Mouse (Mus musculus): Measurements from ENCODE around the gene Kcnd1. TPM values are rescaled to one million over a fixed set of nuclear protein-coding genes. Genes with fewer than 3 reads are reported as not detected.

The Kcnd1 gene
- polyA plus RNA-seq, 1 experiment from 2014 or later = 1.3 TPM

DNA sequence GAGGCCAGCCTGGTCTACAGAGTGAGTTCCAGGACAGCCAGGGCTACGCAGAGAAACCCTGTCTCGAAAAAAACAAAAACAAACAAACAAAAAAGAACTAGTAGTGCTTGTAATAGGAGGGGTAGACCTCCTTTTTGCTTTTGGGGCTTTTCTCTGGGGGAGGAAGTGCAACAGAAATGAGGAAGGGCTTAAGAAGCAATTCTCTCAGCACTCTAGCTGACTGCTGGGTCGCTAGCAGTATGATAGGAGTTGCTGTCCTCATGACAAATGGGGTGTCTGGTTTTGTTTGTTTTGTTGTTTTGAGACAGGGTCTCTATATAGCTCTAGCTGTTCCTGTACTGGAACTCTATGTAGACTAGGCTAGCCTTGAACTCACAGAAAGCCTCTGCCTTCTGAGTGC lies 42.5 kb downstream of the Kcnd1 start:
- ATAC-seq (ENCODE audit: insufficient number of reproducible peaks, low FRiP score, low TSS enrichment, low read depth) = no peak
- Histone ChIP-seq H3K36me3 (peaks cover 11% of the 10 kb centered on the region; the same call in 1 of the 2 replicates), H3K9ac (no peak overlapping the region), H3K4me1 (no peaks in the 10 kb centered on the region), H3K27ac (no peak overlapping the region), H3K27me3 (no peaks in the 10 kb centered on the region), H3K4me2 (no peak overlapping the region), H3K9me3 (no peaks in the 10 kb centered on the region), H3K4me3 (no peak overlapping the region)
- WGBS = 66% methylated on average over 3 of the region's 3 CpGs

DNA sequence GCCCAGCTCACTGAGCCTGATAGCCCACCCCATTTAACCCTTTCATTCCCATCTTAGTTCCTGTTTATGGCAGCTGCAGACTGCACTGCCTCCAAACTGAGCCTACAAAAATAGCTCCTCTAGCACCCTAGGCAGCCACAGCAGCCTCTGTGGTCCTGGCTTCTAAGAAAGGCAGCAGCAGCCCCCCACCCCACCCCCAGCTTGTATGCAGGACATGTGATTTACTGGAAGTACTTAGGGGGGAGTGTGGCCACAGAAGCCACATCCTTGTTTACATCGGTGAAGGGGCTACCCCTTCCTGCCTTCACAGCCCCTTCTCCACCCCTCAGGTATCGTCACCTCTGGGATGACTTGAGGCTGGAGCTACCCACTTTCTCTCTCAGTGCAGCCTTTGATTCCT lies 43.3 kb downstream of the Kcnd1 start:
- ATAC-seq (ENCODE audit: insufficient number of reproducible peaks, low FRiP score, low TSS enrichment, low read depth) = no peak
- Histone ChIP-seq H3K9me3 (no peaks in the 10 kb centered on the region), H3K36me3 (peaks cover 11% of the 10 kb centered on the region; the same call in 1 of the 2 replicates), H3K4me3 (no peak overlapping the region), H3K27me3 (no peaks in the 10 kb centered on the region), H3K9ac (no peak overlapping the region), H3K4me2 (no peak overlapping the region), H3K4me1 (no peaks in the 10 kb centered on the region), H3K27ac (no peak overlapping the region)
- 68% methylated on average over 2 of the region's 2 CpGs for WGBS

DNA sequence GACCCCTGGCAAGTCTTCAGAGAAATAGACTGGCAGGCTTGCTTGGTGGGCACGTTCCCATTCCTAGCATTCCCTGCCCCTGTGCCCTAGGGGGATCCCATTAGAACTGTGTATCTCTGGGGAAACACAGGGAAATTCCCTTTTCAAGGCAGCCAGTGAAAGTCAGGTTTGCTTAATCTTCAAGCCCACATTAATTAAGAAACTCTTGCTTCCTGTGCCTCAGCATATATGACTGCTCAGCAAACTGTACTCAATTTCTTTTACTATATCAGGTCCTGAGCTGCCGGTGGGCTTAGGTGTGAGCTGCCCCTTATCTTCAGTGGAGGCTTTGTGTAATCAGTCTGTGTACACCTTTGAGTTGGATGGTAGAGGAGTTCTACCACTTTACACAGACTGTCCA lies 43.7 kb downstream of the Kcnd1 start:
- H3K27ac ChIP-seq = no peak overlapping the region

DNA sequence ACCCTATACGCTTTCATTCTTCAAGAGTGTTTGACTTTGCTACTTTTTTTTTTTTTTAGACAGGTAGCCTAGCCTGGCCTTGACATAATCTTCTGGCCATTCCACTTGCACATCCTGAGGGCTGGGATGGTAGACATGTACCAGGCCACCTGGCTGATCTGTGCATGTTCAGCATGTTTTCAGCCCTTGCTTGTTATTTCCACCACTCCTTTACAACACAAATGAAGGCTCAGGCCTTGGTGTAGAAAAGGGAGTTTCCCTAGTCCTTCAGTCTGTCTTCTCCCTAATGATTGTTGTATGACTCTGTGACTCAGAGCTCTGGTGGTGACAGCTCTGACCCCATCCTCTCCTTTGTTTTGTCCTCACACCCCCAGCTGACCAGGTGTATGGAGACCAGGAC lies 45.1 kb downstream of the Kcnd1 start:
- H3K4me2 ChIP-seq = no peak overlapping the region
- ATAC-seq (ENCODE audit: insufficient number of reproducible peaks, low FRiP score, low TSS enrichment, low read depth) = no peak
- WGBS = 88% methylated on average over 1 of the region's 1 CpGs

More for the DNA sequence above, 43.7 kb downstream of the Kcnd1 start:
- H3K4me3 ChIP-seq = no peak overlapping the region
- no peak for ATAC-seq (ENCODE audit: insufficient number of reproducible peaks, low FRiP score, low TSS enrichment, low read depth)
- H3K9me3 ChIP-seq = no peaks in the 10 kb centered on the region
- no peak overlapping the region for H3K9ac ChIP-seq
- H3K36me3 ChIP-seq = peaks cover 11% of the 10 kb centered on the region; the same call in 1 of the 2 replicates
- H3K4me1 ChIP-seq = no peaks in the 10 kb centered on the region
- H3K27me3 ChIP-seq = no peaks in the 10 kb centered on the region
- 68% methylated on average over 2 of the region's 2 CpGs for WGBS
- H3K4me2 ChIP-seq = no peak overlapping the region

DNA sequence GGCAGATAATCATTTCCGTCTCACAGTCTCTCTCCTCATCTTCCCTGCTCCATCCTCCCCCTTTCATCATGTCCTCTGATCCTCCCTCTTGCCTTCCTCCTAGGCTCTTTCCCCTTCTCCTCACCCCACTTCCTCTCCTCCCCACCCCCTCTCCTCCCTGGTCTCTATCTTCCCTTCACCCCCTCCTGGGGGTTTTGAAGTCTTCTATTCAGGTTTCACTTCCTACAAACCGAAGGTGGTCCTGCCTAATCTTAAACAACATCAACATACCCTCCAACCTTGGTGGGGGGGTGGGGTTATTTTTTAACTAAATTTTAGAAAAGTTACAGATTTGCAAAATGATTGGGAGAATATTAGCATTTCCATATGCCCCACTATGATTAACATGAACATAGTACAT lies 46.4 kb downstream of the Kcnd1 start:
- H3K4me2 ChIP-seq = no peak overlapping the region
- ATAC-seq (ENCODE audit: insufficient number of reproducible peaks, low FRiP score, low TSS enrichment, low read depth) = no peak
- H3K4me1 ChIP-seq = no peaks in the 10 kb centered on the region
- peaks cover 19% of the 10 kb centered on the region; the same call in 1 of the 2 replicates for H3K36me3 ChIP-seq
- no peak overlapping the region for H3K4me3 ChIP-seq
- H3K9me3 ChIP-seq = no peaks in the 10 kb centered on the region
- 63% methylated on average over 2 of the region's 2 CpGs for WGBS
- no peak overlapping the region for H3K9ac ChIP-seq
- no peak overlapping the region for H3K27ac ChIP-seq
- no peaks in the 10 kb centered on the region for H3K27me3 ChIP-seq

More for the DNA sequence above, 45.1 kb downstream of the Kcnd1 start:
- Histone ChIP-seq H3K27ac (no peak overlapping the region), H3K4me1 (no peaks in the 10 kb centered on the region), H3K9ac (no peak overlapping the region), H3K9me3 (no peaks in the 10 kb centered on the region), H3K4me3 (no peak overlapping the region), H3K27me3 (no peaks in the 10 kb centered on the region), H3K36me3 (peaks cover 14% of the 10 kb centered on the region; the same call in 1 of the 2 replicates)

DNA sequence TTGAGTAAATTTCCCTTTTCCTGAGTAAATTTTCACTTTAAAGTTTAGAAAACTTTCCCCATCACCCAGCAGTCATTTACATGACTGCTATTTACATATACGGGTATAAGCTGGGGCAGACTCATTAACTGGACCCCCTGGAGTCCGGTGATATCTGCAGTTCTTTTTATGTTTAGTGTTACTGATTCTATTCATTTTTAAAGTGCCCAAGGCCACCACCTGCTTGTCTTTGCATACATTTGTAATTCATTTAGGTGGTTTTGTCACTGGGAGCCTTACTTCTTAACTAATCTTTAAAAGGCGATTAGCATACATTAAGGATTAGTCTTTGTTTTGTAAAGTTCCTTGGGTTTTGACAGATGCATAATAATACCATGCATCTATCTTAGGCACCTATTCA lies 47.7 kb downstream of the Kcnd1 start:
- Histone ChIP-seq H3K27ac (no peak overlapping the region), H3K9me3 (no peaks in the 10 kb centered on the region), H3K9ac (no peak overlapping the region), H3K36me3 (peaks cover 23% of the 10 kb centered on the region; the same call in 1 of the 2 replicates), H3K4me1 (no peaks in the 10 kb centered on the region), H3K4me2 (no peak overlapping the region), H3K4me3 (no peak overlapping the region), H3K27me3 (no peaks in the 10 kb centered on the region)
- no peak for ATAC-seq (ENCODE audit: insufficient number of reproducible peaks, low FRiP score, low TSS enrichment, low read depth)
- 45% methylated on average over 3 of the region's 3 CpGs for WGBS

DNA sequence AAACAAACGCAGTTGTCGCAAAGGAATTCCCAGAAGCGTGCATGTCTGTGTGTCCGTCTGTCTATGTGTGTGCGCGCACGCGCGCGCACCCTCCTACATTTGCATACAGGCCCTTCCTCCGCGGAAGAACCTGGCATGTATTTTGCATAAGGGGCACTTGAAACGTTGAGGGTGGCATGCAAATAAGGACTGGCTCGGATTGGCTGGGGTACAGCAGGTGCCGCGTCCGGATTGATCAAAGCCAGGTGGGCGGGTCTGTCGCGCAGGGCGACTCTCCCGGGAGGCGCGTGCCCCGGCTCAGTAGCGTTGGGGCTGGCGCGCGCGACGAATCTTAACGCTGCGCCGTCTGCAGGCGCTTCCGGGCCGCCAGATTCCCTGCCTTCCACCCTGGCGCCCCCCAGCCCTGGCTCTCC lies 55.9 kb downstream of the Kcnd1 start, which contains the start of gene Pim2:
TSS of gene Pim2 (plus strand) at position 256 of the 413 bp plus-strand sequence.
- no peaks in the 10 kb centered on the region for H3K27me3 ChIP-seq
- peak within 1 kb of the TSS; percentile 44 for H3K4me3 ChIP-seq
- no peaks in the 10 kb centered on the region for H3K9me3 ChIP-seq
- H3K4me2 ChIP-seq = peak within 1 kb of the TSS; percentile 80
- 23% methylated on average over 38 of the region's 38 CpGs for whole genome bisulfite sequencing
- H3K4me1 ChIP-seq = peaks cover 11% of the 10 kb centered on the region; the same call in 1 of the 2 replicates
- 0 out of 2 replicates have a peak within 1 kb of the TSS, but pooled peaks have one; percentile 31 for H3K9ac ChIP-seq
- peaks cover 7% of the 10 kb centered on the region; the same call in 1 of the 2 replicates for H3K36me3 ChIP-seq
- H3K27ac ChIP-seq = no peak within 1 kb of the TSS
- peak; percentile 71 for ATAC-seq (ENCODE audit: insufficient number of reproducible peaks, low FRiP score, low TSS enrichment, low read depth)

DNA sequence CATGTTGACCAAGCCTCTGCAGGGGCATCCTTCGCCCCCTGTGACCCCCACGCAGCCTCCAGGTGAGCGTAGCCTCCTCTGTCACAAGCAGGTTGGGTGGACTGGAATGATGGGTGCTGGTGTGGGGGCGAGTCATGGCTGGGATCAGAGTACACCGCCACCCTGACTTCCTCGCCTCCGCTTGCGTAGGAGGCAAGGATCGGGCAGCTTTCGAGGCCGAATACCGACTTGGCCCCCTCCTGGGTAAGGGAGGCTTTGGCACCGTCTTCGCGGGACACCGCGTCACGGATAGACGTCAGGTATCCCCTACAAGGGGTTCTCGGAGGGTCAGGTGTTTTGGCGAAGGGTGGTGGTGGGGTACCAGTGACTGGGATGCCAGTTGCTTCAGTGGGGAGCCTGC lies 56.4 kb downstream of the Kcnd1 start:
- Histone ChIP-seq H3K4me2 (peak overlapping the region; percentile 80), H3K4me3 (peak overlapping the region; percentile 44), H3K36me3 (0 out of 2 replicates have a peak, but pooled peaks cover 6% of the 10 kb centered on the region), H3K9ac (0 out of 2 replicates have a peak overlapping the region, but pooled peaks have one; percentile 31), H3K27ac (no peak overlapping the region), H3K9me3 (no peaks in the 10 kb centered on the region), H3K4me1 (peaks cover 11% of the 10 kb centered on the region; the same call in 1 of the 2 replicates), H3K27me3 (no peaks in the 10 kb centered on the region)
- 22% methylated on average over 21 of the region's 21 CpGs for WGBS
- no peak for ATAC-seq (ENCODE audit: insufficient number of reproducible peaks, low FRiP score, low TSS enrichment, low read depth)

DNA sequence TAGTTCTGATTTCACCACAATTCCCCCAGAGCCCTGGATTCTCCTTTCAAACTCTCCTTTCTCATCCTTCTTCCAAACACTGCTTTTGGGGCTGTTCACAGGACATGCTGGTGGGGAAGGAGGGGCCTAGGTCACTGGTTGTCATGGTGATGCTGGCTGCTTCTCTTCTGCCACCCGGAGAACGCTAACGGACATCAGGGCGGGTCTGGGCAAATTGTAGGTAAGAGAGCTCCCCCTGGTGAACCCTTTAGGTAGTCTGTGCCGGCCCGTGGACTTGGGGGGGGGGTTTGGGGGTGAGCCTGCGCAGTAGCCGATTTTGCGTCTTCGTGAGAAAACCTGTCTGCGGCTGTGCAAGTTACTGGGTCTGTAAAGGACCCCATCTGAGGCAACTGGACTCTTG lies 57.7 kb downstream of the Kcnd1 start:
- H3K4me3 ChIP-seq = no peak overlapping the region
- H3K27me3 ChIP-seq = no peaks in the 10 kb centered on the region
- no peak for ATAC-seq (ENCODE audit: insufficient number of reproducible peaks, low FRiP score, low TSS enrichment, low read depth)
- H3K4me1 ChIP-seq = peaks cover 11% of the 10 kb centered on the region; the same call in 1 of the 2 replicates
- H3K27ac ChIP-seq = no peak overlapping the region
- 0 out of 2 replicates have a peak, but pooled peaks cover 2% of the 10 kb centered on the region for H3K36me3 ChIP-seq
- peak overlapping the region; percentile 31 for H3K4me2 ChIP-seq
- H3K9ac ChIP-seq = no peak overlapping the region
- H3K9me3 ChIP-seq = no peaks in the 10 kb centered on the region
- WGBS = 21% methylated on average over 11 of the region's 11 CpGs

DNA sequence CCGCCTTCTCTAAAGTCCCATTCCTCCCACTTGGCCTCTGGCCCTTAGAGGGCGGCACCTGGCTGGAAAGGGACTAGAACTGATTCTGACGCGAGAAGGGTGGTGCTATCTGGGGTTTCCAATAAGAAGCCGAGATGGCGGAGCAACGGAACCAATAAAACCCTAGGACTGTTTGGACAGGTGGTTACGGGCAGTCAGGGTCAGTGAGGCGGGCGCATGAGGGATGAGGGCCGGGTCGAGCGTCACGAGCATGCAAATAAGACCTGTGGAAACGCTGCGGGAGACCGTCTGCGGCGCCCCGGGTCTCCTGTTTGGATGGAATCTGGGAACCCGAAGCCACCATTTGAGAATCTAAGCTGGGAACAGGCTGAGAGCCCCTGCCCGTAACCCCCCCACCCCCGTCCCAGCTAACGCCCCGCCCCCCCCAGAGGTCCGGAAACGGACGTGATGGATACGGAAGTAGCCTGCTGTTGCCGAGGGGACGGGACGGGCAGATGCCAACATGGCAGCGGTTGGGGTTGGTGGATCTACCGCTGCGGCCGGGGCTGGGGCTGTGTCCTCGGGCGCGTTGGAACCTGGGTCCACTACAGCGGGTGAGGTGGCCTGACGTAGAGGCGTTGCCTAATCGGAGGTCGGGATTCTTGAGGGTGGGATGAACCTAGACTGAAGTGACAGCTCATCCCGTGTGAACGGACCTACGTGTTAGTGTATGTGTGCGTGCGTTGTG lies 61.9 kb downstream of the Kcnd1 start, which contains the start of gene Slc35a2:
TSS of gene Slc35a2 (plus strand) at position 188 of the 727 bp plus-strand sequence.
- Histone ChIP-seq H3K36me3 (peaks cover 6% of the 10 kb centered on the region; the same call in 1 of the 2 replicates), H3K27ac (peak within 1 kb of the TSS; percentile 89), H3K27me3 (no peaks in the 10 kb centered on the region), H3K9me3 (no peaks in the 10 kb centered on the region), H3K4me2 (peak within 1 kb of the TSS; percentile 47), H3K4me1 (peaks cover 3% of the 10 kb centered on the region; the same call in 1 of the 2 replicates), H3K4me3 (peak within 1 kb of the TSS; percentile 57), H3K9ac (0 out of 2 replicates have a peak within 1 kb of the TSS, but pooled peaks have one; percentile 20)
- 19% methylated on average over 49 of the region's 49 CpGs for WGBS
- peak; percentile 90 for ATAC-seq (ENCODE audit: insufficient number of reproducible peaks, low FRiP score, low TSS enrichment, low read depth)

Data from limb, embryonic 15.5 days (tissue).